Mouse (Mus musculus) cortical plate, adult 2 months (tissue): Measurements from ENCODE around the gene Fgd2.

Experiments
- CTCF ChIP-seq: fragments of 200-500 bp; IDR thresholded peaks from 2 replicates; pipeline ENCODE4 v1.5.1; 2011; ENCODE audit warnings: mild to moderate bottlenecking, control low read depth, low read length; ENCODE audit not compliant: insufficient read depth; ENCODE audit errors: extremely low read depth
- POLR2A ChIP-seq: fragments of 200-500 bp; IDR thresholded peaks from 2 replicates; pipeline ENCODE4 v1.6.1; 2011; ENCODE audit warnings: mild to moderate bottlenecking, low read length, control low read depth; ENCODE audit not compliant: insufficient read depth; ENCODE audit errors: extremely low read depth

- no peak for TF ChIP-seq CTCF
- no peak for TF ChIP-seq POLR2A
These were observed 49.2 kb downstream of the Fgd2 start for GRCm38 (mm10) chr17:29409800-29410343.
